In genomic region chr5:33782345-33782998, GRCm38 (mm10) we compare ENCODE assay signal across 8 mouse cellular contexts. TPM values are rescaled to one million over a fixed set of nuclear protein-coding genes. Genes with fewer than 3 reads are reported as not detected.
DNase-seq lines count a peak whose midpoint lies in the region; ATAC-seq and TF ChIP-seq lines count a peak whose summit lies in the region.

Letm1 (minus strand) TSS chr5:33782817.

- H3K9me3 ChIP-seq in G1E (replicated peaks): no peaks in the 10 kb centered on the region
- no peaks in the 10 kb centered on the region for H3K9me3 ChIP-seq in forebrain, embryonic 16.5 days (ENCODE audit: control insufficient read depth, low read length)
- H3K9me3 ChIP-seq in lung, embryonic 14.5 days (ENCODE audit: low read depth, low read length): no peaks in the 10 kb centered on the region

- peak; percentile 94 for DNase-seq in G1E (ENCODE audit: low spot score)
- peak; percentile 96 to 98 for DNase-seq in cerebellum, adult 18-20 months
- peak; percentile 89 to 92 for DNase-seq in heart, postnatal 36 days
- peak; percentile 94 to 97 for DNase-seq in layer of hippocampus, adult 2 months (ENCODE audit: low spot score in 2 of 2)
- peak; percentile 96 for DNase-seq in lung, embryonic 14.5 days
- peak; percentile 93 for DNase-seq in thymus, adult 2 months

- TF ChIP-seq POLR2A in olfactory bulb, adult 2 months (IDR thresholded peaks at IDR 0.05; ENCODE audit: insufficient read depth, low read depth, low read length): peak; percentile 66
- TF ChIP-seq POLR2A in thymus, adult 2 months (IDR thresholded peaks at IDR 0.05; ENCODE audit: control insufficient read depth, extremely low read depth, insufficient read depth, low read length, poor library complexity): peak; percentile 71; the same call in 1 of the 2 replicates

- H3K4me3 ChIP-seq in G1E (ENCODE audit: low read depth, low read length): peak within 1 kb of the TSS; percentile 88
- H3K4me3 ChIP-seq in forebrain, embryonic 16.5 days (replicated peaks; ENCODE audit: low read length): peak within 1 kb of the TSS; percentile 80
- peak within 1 kb of the TSS; percentile 94 for H3K4me3 ChIP-seq in layer of hippocampus, adult 2 months
- peak within 1 kb of the TSS; percentile 90 for H3K4me3 ChIP-seq in lung, embryonic 14.5 days (ENCODE audit: low read depth, low read length)
- peak within 1 kb of the TSS; percentile 72 for H3K4me3 ChIP-seq in olfactory bulb, adult 2 months (ENCODE audit: insufficient read depth, low read depth, low read length)
- H3K4me3 ChIP-seq in thymus, adult 2 months (ENCODE audit: control insufficient read depth, insufficient read depth, low read length): peak within 1 kb of the TSS; percentile 87

- H3K9ac ChIP-seq in forebrain, embryonic 16.5 days (replicated peaks; ENCODE audit: low read depth, low read length): peak within 1 kb of the TSS; percentile 90
- peak within 1 kb of the TSS; percentile 79 for H3K9ac ChIP-seq in lung, embryonic 14.5 days

- ATAC-seq in G1E (ENCODE audit: extremely low read depth, insufficient number of reproducible peaks, low FRiP score, poor library complexity, severe bottlenecking): peak; percentile 92
- ATAC-seq in forebrain, embryonic 16.5 days: peak; percentile 100
- peak; percentile 100 for ATAC-seq in lung, embryonic 14.5 days (ENCODE audit: insufficient read depth)

- H3K36me3 ChIP-seq in G1E (replicated peaks): peaks cover 25% of the 10 kb centered on the region
- H3K36me3 ChIP-seq in forebrain, embryonic 16.5 days (ENCODE audit: control insufficient read depth, insufficient read depth): peaks cover 4% of the 10 kb centered on the region; the same call in 1 of the 2 replicates
- peaks cover 10% of the 10 kb centered on the region for H3K36me3 ChIP-seq in lung, embryonic 14.5 days (ENCODE audit: insufficient read depth)
- peaks cover 5% of the 10 kb centered on the region; the same call in 1 of the 2 replicates for H3K36me3 ChIP-seq in thymus, adult 2 months (ENCODE audit: control insufficient read depth, insufficient read depth, low read length)

- peak within 1 kb of the TSS; percentile 77 for H3K4me2 ChIP-seq in forebrain, embryonic 16.5 days (ENCODE audit: low read length)
- H3K4me2 ChIP-seq in lung, embryonic 14.5 days: peak within 1 kb of the TSS; percentile 89

- H3K27ac ChIP-seq in forebrain, embryonic 16.5 days (ENCODE audit: low read length): peak within 1 kb of the TSS; percentile 85
- peak within 1 kb of the TSS; percentile 91 for H3K27ac ChIP-seq in layer of hippocampus, adult 2 months
- H3K27ac ChIP-seq in lung, embryonic 14.5 days (ENCODE audit: low read depth): peak within 1 kb of the TSS; percentile 79
- peak within 1 kb of the TSS; percentile 32 for H3K27ac ChIP-seq in olfactory bulb, adult 2 months (ENCODE audit: insufficient read depth, low read depth, low read length)
- H3K27ac ChIP-seq in thymus, adult 2 months (ENCODE audit: control insufficient read depth, insufficient read depth, low read length): no peak within 1 kb of the TSS

- intact Hi-C loops in heart, postnatal 36 days (cut with DNase I): loop anchor here (2.0 to 5.0 kb wide), 3 partner anchors 36 to 155 kb away; partner anchors contain the start of genes Nelfa, Tacc3 and Tmem129

- no peak for TF ChIP-seq CTCF in G1E (IDR thresholded peaks at IDR 0.05; ENCODE audit: low read depth, low read length)
- peak; percentile 35 for TF ChIP-seq CTCF in layer of hippocampus, adult 2 months (conservative IDR thresholded peaks at IDR 0.05)
- 0 out of 2 replicates have a peak, but pooled peaks have one; percentile 12 for TF ChIP-seq CTCF in lung, embryonic 14.5 days (IDR thresholded peaks at IDR 0.05; ENCODE audit: low read depth)
- no peak for TF ChIP-seq CTCF in olfactory bulb, adult 2 months (IDR thresholded peaks at IDR 0.05; ENCODE audit: insufficient read depth, low read depth, low read length)
- no peak for TF ChIP-seq CTCF in thymus, adult 2 months (IDR thresholded peaks at IDR 0.05; ENCODE audit: borderline replicate concordance, control insufficient read depth, extremely low read depth, insufficient read depth, low read length, poor library complexity)

- H3K4me1 ChIP-seq in G1E (ENCODE audit: insufficient read depth, low read depth, low read length): peaks cover 45% of the 10 kb centered on the region
- H3K4me1 ChIP-seq in forebrain, embryonic 16.5 days (replicated peaks; ENCODE audit: control insufficient read depth, insufficient read depth, low read length): peaks cover 16% of the 10 kb centered on the region
- peaks cover 7% of the 10 kb centered on the region for H3K4me1 ChIP-seq in lung, embryonic 14.5 days (ENCODE audit: insufficient read depth)
- peaks cover 7% of the 10 kb centered on the region for H3K4me1 ChIP-seq in olfactory bulb, adult 2 months (ENCODE audit: control insufficient read depth, insufficient read depth, low read length)
- peaks cover 12% of the 10 kb centered on the region for H3K4me1 ChIP-seq in thymus, adult 2 months (replicated peaks; ENCODE audit: control insufficient read depth, insufficient read depth, low read length)

- under 1% methylated on average over 64 of the region's 65 CpGs for WGBS in forebrain, embryonic 16.5 days
- WGBS in lung, embryonic 14.5 days: under 1% methylated on average over 65 of the region's 65 CpGs
- under 1% methylated on average over 65 of the region's 65 CpGs for WGBS in olfactory bulb, adult 2 months
- WGBS in thymus, adult 2 months: under 1% methylated on average over 65 of the region's 65 CpGs

- no peaks in the 10 kb centered on the region; the same call in 1 of the 2 replicates for H3K27me3 ChIP-seq in G1E (ENCODE audit: insufficient read depth, low read length)
- H3K27me3 ChIP-seq in forebrain, embryonic 16.5 days (replicated peaks; ENCODE audit: control insufficient read depth, insufficient read depth, low read length): no peaks in the 10 kb centered on the region
- H3K27me3 ChIP-seq in lung, embryonic 14.5 days (ENCODE audit: insufficient read depth, low read length): no peaks in the 10 kb centered on the region
- H3K27me3 ChIP-seq in thymus, adult 2 months (ENCODE audit: control insufficient read depth, insufficient read depth, low read length): no peaks in the 10 kb centered on the region

RNA-seq across cellular contexts. Expression of gene Letm1, which starts in this region (rescaled TPM):
- 20.8 and 21.6 TPM in 2 replicates for total RNA-seq in G1E (2014; fragmentation: Nextera tagmentation)
- 11.8 and 14.6 TPM in 2 replicates for total RNA-seq in G1E (2017)
- 25.4 and 28.6 TPM in 2 replicates for polyA plus RNA-seq in G1E (2012)
- polyA plus RNA-seq in forebrain, embryonic 16.5 days (2015; fragmentation: Nextera tagmentation; extraction: Ambion mirVana): 66.9 and 68.1 TPM in 2 replicates
- 100 to 1,000 TPM; 134 to 161 TPM for total RNA-seq in heart, postnatal 36 days (2021)
- 100 to 1,000 TPM in 1 of 2 experiments, 10 to 100 TPM in 1; 99.8 to 108 TPM for total RNA-seq in layer of hippocampus, adult 2 months (2021)
- 50.2 and 53.7 TPM in 2 replicates for polyA plus RNA-seq in lung, embryonic 14.5 days (2014; fragmentation: Nextera tagmentation; extraction: Ambion mirVana)
- polyA plus RNA-seq in olfactory bulb, adult 2 months (2012; ENCODE audit: insufficient read depth, insufficient read length, low replicate concordance, missing spikeins): not detected in 2 replicates
- polyA plus RNA-seq in thymus, adult 2 months (2012; rRNA removed): 69.5 and 82.9 TPM in 2 replicates

Comparison
In these comparisons a context has a peak if more than half of its experiments do, and no peak if none do; other contexts are left out.
1. RNA of gene Letm1 (total RNA-seq): 134 to 161 TPM in heart, postnatal 36 days and 99.8 to 108 TPM in layer of hippocampus, adult 2 months; 11.8 to 21.6 TPM in G1E; every median in the first group is over 4 times any median in the second.
2. CTCF ChIP-seq: peak in layer of hippocampus, adult 2 months (single experiment) and lung, embryonic 14.5 days (single experiment); none in G1E (single experiment), olfactory bulb, adult 2 months (single experiment) and thymus, adult 2 months (single experiment).
3. Peak in every context shown above with its lines, with median percentiles within 50 percentile points of each other: ATAC-seq, DNase-seq and H3K4me3 ChIP-seq.